Mouse (Mus musculus) embryonic fibroblast, embryonic 13.5 days (primary cell): ENCODE results near the gene Triobp.

Experiments used
- CTCF ChIP-seq: IDR thresholded peaks from 2 replicates; pipeline ENCODE4 v1.5.1; 2011; ENCODE audit warnings: mild to moderate bottlenecking, control low read depth, low read length, moderate library complexity, borderline replicate concordance; ENCODE audit not compliant: insufficient read depth
- POLR2A ChIP-seq: IDR thresholded peaks from 2 replicates; pipeline ENCODE4 v1.6.1; 2011; ENCODE audit warnings: low read depth, mild to moderate bottlenecking, control low read depth, low read length, moderate library complexity

- TF ChIP-seq CTCF (peak; percentile 65; the same call in 1 of the 2 replicates), POLR2A (no peak)
Measured at GRCm38 (mm10) chr15:79038853-79039252, 91.3 kb downstream of the Triobp start.
